Mouse (Mus musculus) ovary, postnatal 14 days (tissue): Measurements from ENCODE around the gene Cacna2d2.

Experiments
- DNase-seq: peaks from one replicate; pipeline ENCODE4 v3.0.0; 2022; ENCODE audit warnings: low spot score

Gene Cacna2d2

DNA sequence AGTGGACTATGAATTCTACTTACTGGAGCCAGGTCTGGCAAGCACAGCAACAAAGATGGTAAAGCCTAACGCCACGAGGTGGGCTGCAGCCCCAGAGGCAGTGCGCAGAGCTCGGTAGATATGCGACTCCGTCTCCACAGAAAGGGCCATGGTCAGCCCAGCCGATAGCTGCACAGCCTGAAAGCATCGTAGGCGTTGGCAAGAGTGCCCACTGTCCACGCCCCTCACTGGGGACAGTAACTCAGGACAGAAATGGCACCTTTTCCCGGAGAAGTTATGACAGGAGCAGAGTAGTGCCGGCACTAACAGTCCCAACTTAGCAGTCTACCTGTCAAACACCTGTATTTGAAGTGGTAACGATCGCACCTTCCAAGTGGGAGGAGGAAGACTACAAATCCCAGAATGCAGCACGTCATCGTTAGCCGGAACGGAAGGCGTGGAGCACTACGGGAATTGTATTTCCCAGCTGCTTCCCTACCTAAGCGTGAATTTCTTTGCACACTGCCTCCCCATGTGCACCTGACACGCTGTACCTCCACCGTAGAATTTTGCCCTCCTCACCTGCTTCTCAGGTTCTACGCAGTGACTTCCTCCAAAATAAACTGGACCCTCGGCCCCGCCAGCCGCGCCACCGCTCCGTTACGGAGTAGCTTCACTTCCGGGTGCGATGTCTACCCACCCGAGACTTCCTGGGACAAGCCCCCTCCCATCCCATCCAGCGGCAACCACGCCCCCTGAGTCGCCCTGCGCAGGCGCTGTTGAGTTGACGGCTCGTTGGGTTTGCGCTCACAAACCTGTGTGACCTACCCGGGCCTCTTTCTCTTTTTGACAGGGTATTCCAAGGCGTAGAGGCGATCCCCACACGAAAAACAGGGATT, 142.3 kb downstream of the Cacna2d2 start, which contains the start of the genes Cyb561d2 and Nprl2:
TSS of gene Cyb561d2 (minus strand) at position 720 of the 878 bp plus-strand sequence.
TSS of gene Nprl2 (plus strand) at position 753 of the 878 bp plus-strand sequence.
- DNase-seq, result peak; percentile 86

DNA sequence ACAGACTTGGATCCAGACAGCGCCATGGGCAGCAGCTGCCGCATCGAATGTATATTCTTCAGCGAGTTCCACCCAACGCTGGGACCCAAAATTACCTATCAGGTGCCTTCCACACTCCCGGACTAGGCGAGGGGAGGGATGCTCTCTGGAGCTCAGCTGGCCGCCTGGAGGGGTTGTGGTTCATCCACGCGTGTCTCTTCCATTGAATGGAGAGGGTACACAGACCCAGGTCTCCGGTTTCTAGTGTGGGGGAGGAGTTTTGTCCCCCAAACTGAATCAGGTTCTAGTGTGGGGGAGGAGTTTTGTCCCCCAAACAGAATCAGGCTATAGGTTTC, 142.9 kb downstream of the Cacna2d2 start:
- DNase-seq, result no peak

DNA sequence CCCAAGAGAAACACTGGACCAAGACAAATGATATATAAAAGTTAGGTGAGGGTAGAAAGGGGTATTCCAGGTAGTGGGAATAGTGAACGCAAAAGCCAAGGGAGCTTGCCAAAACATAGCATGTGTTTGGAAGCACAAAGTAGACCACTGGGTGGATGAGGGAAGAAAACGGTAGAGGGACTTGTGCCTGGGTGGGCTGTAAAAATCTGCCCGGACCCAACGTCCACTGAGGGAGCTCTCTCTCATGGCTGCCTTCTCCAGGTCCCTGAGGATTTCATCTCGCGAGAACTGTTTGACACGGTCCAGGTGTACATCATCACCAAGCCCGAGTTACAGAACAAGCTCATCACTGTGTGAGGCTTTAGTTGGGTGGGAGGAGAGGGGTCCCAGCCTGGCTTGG, 143.3 kb downstream of the Cacna2d2 start:
- DNase-seq, result no peak

DNA sequence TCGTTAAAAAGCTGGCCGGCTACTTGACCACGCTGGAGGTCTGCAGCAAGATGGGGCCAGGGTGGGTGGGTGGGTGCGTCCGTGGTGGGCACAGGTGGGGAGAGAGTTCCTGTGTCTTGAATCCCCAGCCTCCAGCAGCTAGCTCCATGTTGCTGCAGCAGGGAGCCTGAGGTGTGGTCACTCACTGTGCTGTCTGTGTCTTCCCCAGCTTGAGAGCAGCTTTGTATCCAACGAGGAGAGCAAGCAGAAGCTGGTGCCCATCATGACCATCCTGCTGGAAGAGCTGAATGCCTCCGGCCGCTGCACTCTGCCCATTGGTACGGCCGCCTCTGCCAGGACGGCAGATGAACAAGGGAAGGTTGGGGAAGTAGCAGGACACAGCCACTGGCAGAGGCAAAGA, 143.9 kb downstream of the Cacna2d2 start:
- DNase-seq, result no peak

DNA sequence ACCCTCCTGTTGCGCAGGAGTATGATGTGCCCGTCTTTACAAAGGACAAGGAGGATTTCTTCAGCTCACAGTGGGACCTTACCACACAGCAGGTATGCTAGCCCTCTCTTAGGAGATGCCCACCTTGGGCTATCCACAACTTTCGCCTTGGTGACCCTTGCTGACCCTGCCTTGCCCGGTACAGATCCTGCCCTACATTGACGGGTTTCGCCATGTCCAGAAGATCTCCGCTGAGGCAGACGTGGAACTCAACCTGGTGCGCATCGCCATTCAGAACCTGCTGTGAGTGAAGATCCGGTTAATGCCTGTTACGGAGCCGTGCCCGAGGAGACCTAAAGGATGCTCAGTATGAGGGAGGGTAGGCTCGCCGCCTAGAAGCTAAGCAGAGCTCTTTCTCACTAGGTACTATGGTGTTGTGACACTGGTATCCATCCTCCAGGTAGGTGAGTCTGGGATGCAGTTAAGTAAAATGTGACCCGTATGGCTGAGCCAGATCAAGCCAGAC, 144.8 kb downstream of the Cacna2d2 start:
- DNase-seq, result no peak

DNA sequence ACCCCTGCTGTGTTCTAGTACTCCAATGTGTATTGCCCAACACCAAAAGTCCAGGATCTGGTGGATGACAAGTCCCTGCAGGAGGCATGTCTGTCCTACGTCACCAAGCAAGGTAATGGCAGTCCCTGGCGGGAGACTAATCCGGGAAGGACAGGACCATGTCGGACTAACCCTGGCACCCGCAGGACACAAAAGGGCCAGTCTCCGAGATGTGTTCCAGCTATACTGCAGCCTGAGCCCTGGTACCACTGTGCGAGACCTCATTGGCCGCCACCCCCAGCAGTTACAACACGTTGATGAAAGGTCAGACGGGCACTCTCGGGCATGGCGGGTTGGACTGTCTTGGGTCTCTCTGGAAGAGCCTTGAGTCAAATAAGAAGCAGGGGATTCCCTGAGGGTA, 145.3 kb downstream of the Cacna2d2 start:
- DNase-seq, result no peak

DNA sequence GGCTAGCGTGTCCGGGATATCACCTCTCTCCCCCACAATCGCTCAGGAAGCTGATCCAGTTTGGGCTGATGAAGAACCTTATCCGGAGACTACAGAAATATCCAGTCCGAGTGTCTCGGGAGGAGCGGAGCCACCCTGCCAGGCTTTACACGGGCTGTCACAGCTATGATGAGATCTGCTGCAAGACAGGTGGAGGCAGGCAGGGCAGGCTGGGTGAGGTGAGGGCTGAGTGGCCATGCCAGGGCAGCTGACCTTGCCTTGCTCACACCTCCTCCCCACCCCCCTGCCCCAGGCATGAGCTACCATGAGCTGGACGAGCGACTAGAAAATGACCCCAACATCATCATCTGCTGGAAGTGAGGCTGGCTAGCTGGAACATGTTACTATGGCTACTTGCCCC, 145.8 kb downstream of the Cacna2d2 start:
- DNase-seq, result no peak

DNA sequence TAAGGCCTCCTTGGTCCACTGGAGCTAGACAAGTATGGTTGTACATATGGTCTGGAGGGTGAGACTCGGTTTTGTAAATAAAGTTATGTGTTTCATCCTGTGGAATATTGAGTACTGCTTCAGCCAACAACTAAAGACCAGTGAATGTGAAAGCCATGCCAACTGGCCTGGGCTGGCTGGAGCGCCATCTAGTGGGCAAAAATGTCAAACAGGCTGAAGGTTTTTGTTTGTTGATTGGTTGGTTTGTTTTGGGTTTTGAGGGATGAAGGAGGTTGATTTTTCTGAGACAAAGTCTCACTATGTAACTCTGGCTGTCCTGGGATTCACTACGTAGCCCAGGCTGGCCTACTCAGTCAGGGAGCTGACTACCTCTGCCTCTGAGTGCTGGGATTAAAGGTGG, 146.2 kb downstream of the Cacna2d2 start:
- peak; percentile 76 for DNase-seq

DNA sequence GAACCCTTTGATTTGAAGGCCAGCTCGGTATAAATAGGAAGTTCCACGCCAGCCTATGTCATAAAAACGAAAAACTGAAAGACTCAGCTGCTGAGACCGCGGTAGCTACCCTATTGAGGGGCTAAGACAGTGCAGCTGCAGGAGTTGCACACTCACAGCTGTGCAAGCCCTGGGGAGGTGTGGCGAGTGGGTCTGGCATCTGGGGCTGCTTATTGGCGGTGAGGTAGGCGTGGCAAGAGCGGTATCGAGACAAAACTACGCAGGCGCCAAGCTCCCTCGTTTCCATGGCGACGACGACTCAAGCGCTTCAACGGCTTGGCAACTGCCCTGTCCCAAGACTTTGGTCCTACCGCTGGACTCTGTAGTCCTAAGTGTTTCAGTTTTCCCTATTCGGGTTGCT, 147.6 kb downstream of the Cacna2d2 start, which contains the start of gene Zmynd10:
TSS of gene Zmynd10 (plus strand) at position 273 of the 400 bp plus-strand sequence.
- peak; percentile 85 for DNase-seq

DNA sequence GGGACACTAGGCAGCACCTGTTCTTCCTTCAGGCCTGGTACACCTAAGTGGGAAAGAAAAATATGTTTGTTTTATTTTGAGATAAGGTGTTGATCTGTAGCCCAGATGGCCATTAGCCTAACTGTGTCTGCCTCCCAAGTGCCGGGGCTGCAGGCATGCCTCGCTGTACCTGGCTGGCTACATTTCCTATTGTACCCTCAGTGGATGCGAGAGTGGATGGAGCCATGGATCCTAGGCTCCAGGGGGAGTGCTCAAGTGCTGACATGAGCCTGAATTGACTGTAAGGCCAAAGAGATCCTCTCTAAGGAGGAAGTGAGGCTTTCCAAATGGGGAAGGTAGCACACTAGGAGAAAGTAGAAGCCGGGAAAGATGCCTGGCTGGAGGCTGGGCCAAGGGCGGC, 148.5 kb downstream of the Cacna2d2 start:
- no peak for DNase-seq

DNA sequence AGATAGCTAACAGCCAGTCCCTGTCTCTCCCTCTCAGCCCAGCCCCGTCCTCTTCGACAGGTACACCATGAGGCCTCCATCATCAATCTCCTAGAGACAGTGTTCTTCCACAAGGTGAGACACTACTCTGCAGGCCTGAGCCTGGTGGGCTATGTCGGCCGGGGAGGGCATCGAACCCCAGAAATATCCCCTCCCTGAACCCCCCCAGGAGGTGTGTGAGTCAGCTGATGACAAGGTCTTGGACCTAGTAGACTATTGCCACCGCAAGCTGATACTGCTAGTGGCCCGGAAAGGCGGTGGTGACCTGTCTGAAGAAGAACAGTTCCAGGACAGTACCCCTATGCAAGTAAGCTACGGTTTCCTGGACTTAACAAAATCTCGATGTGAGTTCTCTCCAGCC, 149.4 kb downstream of the Cacna2d2 start:
- DNase-seq, result no peak

DNA sequence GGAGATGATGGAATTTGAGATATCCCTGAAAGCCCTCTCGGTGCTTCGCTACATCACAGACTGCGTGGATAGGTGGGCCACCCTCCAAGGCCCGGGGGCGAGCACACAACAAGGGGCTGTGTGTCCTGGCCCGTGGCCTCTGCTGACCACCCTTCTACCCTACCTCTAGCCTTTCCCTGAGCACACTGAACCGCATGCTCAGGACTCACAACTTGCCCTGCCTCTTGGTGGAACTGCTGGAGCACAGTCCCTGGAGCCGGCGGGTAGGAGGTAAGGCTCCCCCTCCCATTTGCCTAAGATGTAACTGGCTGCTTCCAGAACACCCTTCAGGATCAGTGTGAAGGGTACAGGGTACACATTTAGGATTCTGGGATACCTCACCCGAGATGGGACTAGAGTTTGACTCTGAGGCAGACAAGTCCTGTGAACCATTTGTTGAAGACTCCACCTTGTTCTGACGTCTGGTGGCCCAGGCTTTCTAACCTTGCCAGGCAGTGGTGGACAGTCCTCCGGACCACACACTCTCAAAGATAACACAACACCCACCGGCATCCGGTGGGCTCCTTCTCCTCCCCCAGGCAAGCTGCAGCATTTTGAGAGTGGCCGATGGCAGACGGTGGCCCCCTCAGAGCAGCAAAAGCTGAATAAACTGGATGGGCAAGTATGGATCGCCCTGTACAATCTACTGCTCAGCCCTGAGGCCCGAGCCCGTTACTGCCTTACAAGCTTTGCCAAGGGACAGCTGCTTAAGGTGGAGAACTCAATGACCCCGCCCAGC, 150.1 kb downstream of the Cacna2d2 start:
- no peak for DNase-seq

DNA sequence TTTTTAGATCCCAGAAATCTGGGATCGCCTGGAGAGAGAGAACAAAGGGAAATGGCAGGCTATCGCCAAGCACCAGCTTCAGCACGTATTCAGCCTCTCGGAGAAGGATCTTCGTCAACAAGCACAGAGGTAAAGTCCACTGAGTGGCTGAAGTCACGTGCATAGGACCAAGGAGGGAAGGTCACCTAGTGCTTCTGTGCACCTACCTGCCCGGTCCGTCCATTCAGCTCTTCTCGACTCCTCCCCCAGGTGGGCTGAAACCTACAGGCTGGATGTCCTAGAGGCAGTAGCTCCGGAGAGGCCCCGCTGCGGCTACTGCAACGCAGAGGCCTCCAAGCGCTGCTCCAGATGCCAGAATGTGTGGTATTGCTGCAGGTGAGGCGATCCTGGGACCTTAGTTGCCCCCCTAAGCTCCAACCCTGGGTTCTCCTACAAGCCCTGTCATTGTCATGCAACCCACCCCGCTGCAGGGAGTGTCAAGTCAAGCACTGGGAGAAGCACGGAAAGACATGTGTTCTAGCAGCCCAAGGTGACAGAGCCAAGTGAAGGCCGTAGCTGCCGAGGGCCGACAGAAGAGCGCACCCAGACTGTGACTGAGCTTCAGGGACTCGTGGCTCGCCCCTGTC, 151.2 kb downstream of the Cacna2d2 start:
- DNase-seq, result no peak

DNA sequence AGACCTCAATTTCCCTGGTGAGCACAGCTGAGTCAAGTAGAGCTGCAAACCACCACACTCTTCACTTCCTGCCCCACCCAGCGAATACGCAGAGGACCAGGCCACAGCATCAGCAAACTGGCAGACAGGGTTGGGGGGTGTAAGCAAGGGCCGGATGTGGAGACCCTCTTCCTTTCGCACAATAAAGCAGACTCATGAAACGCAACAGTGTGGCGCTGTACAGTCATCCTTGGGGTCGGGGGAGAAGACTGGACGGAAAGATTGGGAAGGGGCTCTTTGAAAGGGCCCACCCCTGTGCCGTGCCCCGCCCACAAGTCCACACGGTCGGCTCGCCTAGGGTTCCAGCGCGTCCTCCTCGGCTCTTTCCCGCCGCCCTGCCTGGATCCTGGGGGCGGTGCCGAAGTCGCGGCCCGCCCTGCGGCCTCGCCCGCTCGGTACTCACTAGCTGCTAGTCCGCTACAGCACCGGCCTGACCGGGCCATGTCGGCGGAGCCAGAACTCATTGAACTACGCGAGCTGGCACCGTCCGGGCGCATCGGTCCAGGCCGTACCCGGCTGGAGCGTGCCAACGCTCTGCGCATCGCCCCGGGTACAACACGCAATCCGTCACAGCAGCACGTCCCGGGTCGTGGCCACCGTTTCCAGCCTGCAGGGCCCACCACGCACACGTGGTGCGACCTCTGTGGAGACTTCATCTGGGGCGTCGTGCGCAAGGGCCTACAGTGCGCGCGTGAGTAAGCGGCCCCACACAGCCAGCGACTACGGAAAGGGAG, 151.9 kb downstream of the Cacna2d2 start, which contains the start of gene Rassf1:
TSS of gene Rassf1 (plus strand) at position 439 of the 773 bp plus-strand sequence.
- DNase-seq, result peak; percentile 52

DNA sequence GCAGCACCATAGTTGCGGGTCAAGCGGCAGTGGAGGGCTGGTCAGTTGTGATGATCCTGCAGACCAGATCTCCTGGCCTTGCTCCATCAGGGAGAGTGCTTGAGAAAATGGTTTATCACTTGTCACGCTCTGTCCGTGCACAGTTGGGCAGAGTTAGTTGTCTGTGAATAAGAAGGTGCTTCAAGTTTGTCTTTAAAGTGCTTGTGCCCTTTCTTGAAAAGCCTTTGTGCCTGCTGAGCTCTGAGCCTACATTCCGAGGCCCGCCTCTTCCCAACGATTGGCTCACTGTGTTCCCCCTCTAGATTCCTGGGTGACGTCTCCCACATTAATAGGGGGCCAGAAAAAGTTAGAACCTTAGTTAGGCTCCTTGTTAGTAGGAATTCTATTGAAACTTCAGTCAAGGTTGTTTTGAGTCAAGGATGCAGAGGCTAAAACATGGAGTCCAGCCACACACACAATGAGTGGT, 152.5 kb downstream of the Cacna2d2 start:
- DNase-seq, result no peak

DNA sequence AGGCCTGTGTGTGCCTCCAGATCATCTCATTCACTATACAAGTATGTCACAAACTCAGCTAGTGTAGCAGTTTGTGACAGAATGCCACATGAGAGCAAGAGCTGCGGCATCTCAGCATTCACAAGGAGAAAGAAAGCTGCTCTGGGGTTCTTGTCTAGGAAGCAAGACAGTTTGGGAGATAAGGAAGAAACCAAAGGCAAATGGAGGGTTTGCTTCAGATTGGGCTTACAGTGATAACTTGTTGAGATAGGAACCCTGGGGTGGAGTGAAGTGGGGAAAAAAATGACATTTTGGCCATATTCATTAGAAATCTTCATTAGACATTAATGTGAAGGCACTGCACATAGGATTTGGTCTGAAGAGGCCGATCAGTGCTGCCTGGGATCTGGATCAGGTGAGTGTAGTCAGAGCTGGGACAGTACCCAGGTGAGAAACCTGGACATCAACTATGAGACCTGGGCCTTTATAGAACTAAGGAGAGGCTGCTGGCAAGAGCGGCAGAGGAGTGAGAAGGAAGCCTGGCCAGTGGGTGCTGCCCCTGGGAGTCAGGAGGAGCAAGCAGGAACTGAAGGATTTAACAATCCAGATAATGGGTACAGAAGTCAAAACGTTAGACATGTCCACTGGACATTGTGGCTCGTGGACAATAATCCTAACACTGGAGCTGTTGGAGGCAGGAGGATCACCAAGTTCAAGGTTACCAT, 153.4 kb downstream of the Cacna2d2 start:
- no peak for DNase-seq

DNA sequence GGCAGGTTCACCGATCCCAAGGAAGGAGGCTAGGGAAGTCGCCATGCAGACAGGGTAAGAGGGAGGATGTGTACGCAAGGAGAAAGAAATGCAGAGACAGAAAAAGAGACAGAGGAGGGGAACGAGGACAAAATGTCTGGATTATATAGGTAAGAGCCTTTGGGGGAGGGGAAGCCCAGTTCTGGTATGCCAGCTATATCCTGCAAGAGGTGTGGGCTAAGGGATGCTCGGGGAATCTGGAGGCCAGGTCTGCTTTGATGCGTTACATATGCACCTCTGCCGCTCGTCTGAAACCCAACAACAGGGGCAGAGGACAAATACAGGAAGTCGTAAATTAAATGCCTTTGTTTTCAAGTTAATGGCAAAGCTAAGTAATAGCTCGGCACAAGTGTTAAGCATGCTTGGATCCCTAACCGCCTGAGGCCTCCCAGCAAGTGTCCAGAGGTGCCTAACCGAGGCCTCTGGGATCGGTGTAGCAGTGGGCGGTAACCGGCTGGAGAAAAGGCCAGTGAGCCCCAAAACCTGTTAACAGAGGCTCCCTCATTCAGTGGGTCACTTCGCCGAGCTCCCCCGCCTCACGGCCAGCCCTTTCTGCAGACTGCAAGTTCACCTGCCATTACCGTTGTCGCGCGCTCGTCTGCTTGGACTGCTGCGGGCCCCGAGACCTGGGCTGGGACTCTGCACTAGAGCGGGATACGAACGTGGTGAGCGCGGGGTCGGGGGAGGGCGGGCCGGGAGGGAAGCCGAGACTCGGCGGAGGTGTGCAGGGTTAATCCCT, 154.3 kb downstream of the Cacna2d2 start:
- DNase-seq, result no peak

DNA sequence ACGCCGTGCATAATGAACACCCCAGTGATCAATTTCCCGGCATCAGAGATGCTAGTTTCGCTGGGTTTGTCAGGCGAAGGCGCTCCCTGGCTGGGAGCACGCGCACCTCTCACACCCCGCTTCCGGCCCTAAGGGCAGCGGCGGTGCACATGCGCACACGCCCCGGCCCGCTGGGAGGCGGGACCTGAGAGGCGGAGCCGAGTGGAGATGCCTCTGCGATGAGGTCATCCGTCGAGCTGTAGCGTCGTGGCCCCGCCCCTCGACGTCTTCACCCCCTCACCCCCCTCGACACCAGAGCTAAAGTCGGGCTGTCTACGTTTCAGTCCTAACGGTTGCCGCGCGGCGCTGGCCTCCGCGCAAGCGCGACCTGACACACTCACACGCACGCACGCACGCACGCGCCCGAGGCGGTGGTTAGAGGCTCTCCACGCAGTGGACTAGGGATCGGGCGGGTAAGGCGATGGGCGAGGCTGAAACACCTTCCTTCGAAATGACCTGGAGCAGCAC, 155.0 kb downstream of the Cacna2d2 start:
- peak; percentile 81 for DNase-seq

DNA sequence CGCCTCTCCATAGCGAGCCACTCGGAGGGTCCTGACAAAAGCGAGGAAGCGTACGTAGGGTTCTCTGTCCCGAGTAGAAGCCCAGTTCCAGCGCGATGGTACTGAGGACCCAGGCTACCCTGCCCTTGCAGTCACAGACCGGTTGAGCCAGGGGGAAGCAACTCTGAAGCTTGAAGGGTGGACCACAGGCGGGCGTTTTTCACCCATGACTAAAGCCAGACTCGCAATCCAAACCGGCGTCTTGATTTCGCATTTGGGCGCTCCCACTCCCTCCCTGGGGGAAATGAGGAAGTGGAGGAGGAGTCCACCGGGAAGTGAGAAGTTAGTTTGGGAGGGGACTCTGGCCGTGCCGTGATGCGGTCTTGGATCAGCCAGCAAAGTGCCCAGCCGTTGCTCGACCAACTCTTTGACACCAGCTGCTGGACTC, 155.6 kb downstream of the Cacna2d2 start:
- no peak for DNase-seq

DNA sequence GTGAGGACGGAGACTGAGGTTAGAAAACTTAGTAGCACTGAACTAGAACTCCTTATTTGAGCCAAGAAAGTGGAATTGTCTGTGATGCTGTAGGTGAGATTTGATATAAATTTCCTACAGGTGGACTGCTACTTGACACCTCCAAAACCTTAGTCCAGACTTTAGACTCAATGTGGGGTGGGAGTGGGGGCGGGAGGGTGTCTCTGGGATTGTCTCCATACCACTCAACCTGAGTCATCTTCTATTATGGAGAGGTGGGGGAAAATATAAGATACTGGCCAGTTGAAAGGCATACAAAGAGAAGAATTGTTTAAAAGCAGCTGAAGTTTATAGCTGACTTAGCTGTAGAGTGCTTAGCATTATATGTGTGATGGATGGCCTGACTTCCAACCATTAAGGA, 156.3 kb downstream of the Cacna2d2 start:
- DNase-seq, result no peak
